Mouse (Mus musculus) hindbrain, embryonic 11.5 days (tissue): Measurements from ENCODE around the gene Olfr877. TPM values are rescaled to one million over a fixed set of nuclear protein-coding genes. Genes with fewer than 3 reads are reported as not detected.

Experiments used
- ATAC-seq: fragments of 200-750 bp; cut with Nextera tagmentation; 2 replicates; pipeline ENCODE4 v1.8.0; 2017; ENCODE audit warnings: mild to moderate bottlenecking, moderate TSS enrichment, moderate library complexity; ENCODE audit not compliant: low FRiP score
- DNase-seq: peaks from one replicate; pipeline ENCODE4 v3.0.0-alpha.2; 2015; ENCODE audit warnings: low spot score
- H3K27ac ChIP-seq: fragments of 300-500 bp; sonication (generic); 2 replicates; pipeline ENCODE4 v1.5.1; 2014; ENCODE audit warnings: mild to moderate bottlenecking, low read depth, low read length
- H3K27me3 ChIP-seq: fragments of 300-500 bp; sonication (generic); 2 replicates; pipeline ENCODE4 v1.6.1; 2014; ENCODE audit warnings: mild to moderate bottlenecking, low read length, moderate library complexity, mixed read lengths; ENCODE audit not compliant: control insufficient read depth, insufficient read depth
- H3K36me3 ChIP-seq: fragments of 300-500 bp; sonication (generic); 2 replicates; pipeline ENCODE4 v1.6.1; 2014; ENCODE audit warnings: mild to moderate bottlenecking, low read length, moderate library complexity, mixed read lengths; ENCODE audit not compliant: control insufficient read depth, insufficient read depth
- H3K4me1 ChIP-seq: fragments of 300-500 bp; sonication (generic); replicated peaks from 2 replicates; pipeline ENCODE4 v1.6.1; 2014; ENCODE audit warnings: low read length, mixed read lengths; ENCODE audit not compliant: control insufficient read depth, insufficient read depth
- H3K4me2 ChIP-seq: fragments of 300-500 bp; sonication (generic); replicated peaks from 2 replicates; pipeline ENCODE4 v1.6.1; 2014; ENCODE audit warnings: mild to moderate bottlenecking, low read depth, low read length
- H3K4me3 ChIP-seq: fragments of 300-500 bp; sonication (generic); 2 replicates; pipeline ENCODE4 v1.5.1; 2014; ENCODE audit warnings: low read depth, low read length
- H3K9ac ChIP-seq: fragments of 300-500 bp; sonication (generic); 2 replicates; pipeline ENCODE4 v1.6.1; 2014; ENCODE audit warnings: low read depth, low read length
- H3K9me3 ChIP-seq: fragments of 300-500 bp; sonication (generic); 2 replicates; pipeline ENCODE4 v1.6.1; 2016; ENCODE audit warnings: low read length; ENCODE audit not compliant: control insufficient read depth
- WGBS: fragments of 180-500 bp; shearing (Covaris S2); extraction: QIAGEN DNeasy Blood & Tissue Kit; methylation state at CpG from one replicate; pipeline ENCODE4 v1.1.7; 2014; 5-methylcytosine and 5-hydroxymethylcytosine counted together
- polyA plus RNA-seq: library from polyadenylated mRNA; unstranded; fragments of >200 nt; fragmentation: Nextera tagmentation; extraction: Ambion mirVana; gene quantifications from 2 replicates; pipeline ENCODE4 v1.2.1, GENCODE M21; 2014

The Olfr877 gene
- 0.11 TPM in 1 of 2 replicates, not detected in the other for polyA plus RNA-seq

DNA sequence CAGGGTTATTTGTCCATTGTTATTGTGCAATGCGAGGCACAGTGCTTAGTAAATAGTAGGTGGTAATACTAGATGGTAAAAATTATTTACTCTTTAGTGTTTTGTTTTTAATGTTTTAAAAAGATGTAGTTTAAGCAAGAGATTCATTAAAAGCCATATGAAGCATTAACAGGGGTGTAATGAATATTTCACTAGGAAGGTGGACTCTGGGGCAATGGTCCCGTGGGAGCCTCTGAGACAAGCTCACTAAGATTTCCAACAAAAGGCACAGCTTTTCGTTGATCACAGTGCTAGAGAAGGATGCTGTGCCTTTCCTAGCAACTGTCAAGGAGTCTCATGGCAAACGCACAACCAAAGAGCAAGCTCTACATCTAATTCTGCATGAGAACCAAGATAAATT lies at the start of gene Olfr877:
Gene Olfr877 (plus strand): TSS at position 301 of the 400 bp plus-strand sequence.
- Histone ChIP-seq H3K4me3 (no peak within 1 kb of the TSS), H3K27me3 (no peaks in the 10 kb centered on the region), H3K4me1 (no peaks in the 10 kb centered on the region), H3K9ac (no peak within 1 kb of the TSS), H3K4me2 (no peak within 1 kb of the TSS), H3K9me3 (no peaks in the 10 kb centered on the region), H3K27ac (no peak within 1 kb of the TSS), H3K36me3 (no peaks in the 10 kb centered on the region)
- no peak for ATAC-seq
- 83% methylated on average over 4 of the region's 4 CpGs for WGBS
- DNase-seq = no peak

DNA sequence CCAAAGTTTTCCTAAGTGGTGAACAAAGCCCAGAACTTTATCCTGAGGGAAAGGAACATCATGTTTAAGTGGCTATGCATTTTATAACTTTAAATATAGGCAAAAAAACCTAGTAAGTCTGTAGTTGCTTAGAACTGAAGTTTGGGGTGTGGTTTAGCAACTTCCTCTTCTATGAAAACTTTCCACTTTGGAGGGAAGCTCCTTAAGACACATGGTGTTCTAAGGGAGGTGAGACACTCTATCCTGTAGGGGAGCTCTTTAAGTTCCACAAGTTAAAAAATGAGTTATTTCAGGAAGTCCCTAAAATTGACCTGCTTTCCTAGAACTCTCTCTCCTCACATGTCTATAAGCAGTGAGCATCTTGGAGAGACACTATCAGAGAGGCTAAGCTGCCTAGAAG lies 46.8 kb upstream of the Olfr877 start:
- Histone ChIP-seq H3K4me2 (no peak overlapping the region), H3K4me1 (no peaks in the 10 kb centered on the region), H3K36me3 (no peaks in the 10 kb centered on the region), H3K27ac (no peak overlapping the region), H3K9ac (no peak overlapping the region), H3K4me3 (no peak overlapping the region), H3K9me3 (no peaks in the 10 kb centered on the region), H3K27me3 (no peaks in the 10 kb centered on the region)
- DNase-seq = no peak
- no peak for ATAC-seq

DNA sequence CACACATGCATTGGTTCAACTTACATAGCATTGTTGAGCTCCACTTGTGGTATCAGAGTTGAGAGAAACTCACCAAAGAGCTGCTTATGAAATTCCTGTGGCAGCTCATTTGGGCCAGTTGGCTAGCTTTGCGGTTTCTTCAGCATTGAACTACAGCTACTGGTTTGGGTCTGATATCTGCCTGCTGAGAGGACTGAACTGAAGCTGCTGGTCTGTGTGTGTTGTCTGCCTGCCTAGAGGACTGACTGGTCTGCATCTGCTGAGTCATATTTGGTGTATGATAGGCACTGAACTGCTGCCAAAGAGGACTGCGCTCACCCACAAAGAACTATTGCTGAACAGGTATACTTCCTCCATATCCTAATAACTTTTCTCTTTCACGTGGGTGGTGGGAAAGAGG lies 45.6 kb upstream of the Olfr877 start:
- Histone ChIP-seq H3K36me3 (no peaks in the 10 kb centered on the region), H3K9me3 (no peaks in the 10 kb centered on the region), H3K4me2 (no peak overlapping the region), H3K4me1 (no peaks in the 10 kb centered on the region), H3K27ac (no peak overlapping the region), H3K9ac (no peak overlapping the region), H3K27me3 (no peaks in the 10 kb centered on the region), H3K4me3 (no peak overlapping the region)
- ATAC-seq (no peak), DNase-seq (no peak)
- WGBS = 89% methylated on average over 3 of the region's 3 CpGs

DNA sequence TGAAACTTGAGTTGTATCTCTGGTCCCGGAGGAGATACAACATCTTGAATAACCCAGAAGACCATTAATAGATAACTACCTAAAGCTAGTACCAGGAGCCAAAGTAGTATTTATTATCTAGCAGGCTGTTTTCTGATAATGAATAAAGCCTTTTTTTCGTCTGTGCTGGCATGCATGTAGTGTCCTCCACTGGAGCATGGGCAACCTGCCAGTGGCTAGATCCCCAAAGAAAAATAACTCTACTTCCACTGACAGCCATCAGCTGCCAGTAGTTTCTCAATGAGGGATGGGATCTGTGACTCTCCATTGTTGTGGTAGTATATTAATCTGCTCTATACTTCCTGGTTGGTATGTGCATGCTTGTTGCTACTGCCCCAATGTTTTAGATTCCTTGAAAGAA lies 45.1 kb upstream of the Olfr877 start:
- WGBS = 95% methylated on average over 2 of the region's 2 CpGs
- Histone ChIP-seq H3K36me3 (no peaks in the 10 kb centered on the region), H3K4me3 (no peak overlapping the region), H3K27me3 (no peaks in the 10 kb centered on the region), H3K4me2 (no peak overlapping the region), H3K9ac (no peak overlapping the region), H3K27ac (no peak overlapping the region), H3K9me3 (no peaks in the 10 kb centered on the region), H3K4me1 (no peaks in the 10 kb centered on the region)
- DNase-seq = no peak
- no peak for ATAC-seq

DNA sequence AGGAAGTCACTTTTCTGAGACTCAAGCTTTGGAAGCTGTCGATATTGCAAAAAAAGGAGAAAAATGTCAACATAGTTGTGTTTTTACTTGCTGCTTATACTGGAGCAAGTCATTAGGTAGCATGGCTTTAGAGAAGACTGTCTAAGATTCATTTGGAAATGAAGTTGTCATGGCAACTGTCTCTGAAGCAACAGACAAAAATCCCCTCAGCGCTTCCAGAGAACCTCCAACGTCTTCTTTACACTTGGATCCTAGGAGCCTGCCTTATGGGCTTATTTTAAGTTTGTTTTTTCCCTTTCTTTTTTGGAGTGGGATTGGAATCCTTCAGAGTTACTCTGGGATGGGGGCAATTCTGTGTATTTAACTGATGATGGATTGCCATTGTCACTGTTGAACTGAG lies 39.4 kb upstream of the Olfr877 start:
- Histone ChIP-seq H3K4me2 (no peak overlapping the region), H3K9me3 (no peaks in the 10 kb centered on the region), H3K27ac (no peak overlapping the region), H3K4me3 (no peak overlapping the region), H3K4me1 (no peaks in the 10 kb centered on the region), H3K36me3 (no peaks in the 10 kb centered on the region), H3K9ac (no peak overlapping the region), H3K27me3 (no peaks in the 10 kb centered on the region)
- 64% methylated on average over 3 of the region's 3 CpGs for WGBS
- ATAC-seq = no peak
- DNase-seq = no peak

DNA sequence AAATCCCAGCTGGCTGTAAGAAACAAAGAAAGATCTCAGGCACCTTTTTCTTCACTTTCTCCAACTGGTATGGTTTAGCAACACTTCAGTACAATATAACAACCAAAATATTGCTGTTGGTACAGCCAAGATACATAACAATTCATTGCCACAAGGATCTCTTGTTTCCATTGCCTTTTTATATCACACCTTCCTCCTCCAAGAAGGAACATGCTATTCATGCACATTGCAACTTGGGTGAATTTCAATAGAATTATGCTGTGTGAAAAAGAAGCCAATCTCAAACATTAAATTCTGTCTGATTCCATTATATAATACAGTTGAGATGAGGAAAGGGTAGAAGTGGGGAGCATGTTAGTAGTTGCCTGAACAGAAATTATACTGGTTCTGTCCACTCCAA lies 24.2 kb upstream of the Olfr877 start:
- Histone ChIP-seq H3K4me2 (no peak overlapping the region), H3K4me3 (no peak overlapping the region), H3K36me3 (no peaks in the 10 kb centered on the region), H3K4me1 (no peaks in the 10 kb centered on the region), H3K27me3 (no peaks in the 10 kb centered on the region), H3K27ac (no peak overlapping the region), H3K9ac (no peak overlapping the region), H3K9me3 (no peaks in the 10 kb centered on the region)
- DNase-seq (no peak), ATAC-seq (no peak)

DNA sequence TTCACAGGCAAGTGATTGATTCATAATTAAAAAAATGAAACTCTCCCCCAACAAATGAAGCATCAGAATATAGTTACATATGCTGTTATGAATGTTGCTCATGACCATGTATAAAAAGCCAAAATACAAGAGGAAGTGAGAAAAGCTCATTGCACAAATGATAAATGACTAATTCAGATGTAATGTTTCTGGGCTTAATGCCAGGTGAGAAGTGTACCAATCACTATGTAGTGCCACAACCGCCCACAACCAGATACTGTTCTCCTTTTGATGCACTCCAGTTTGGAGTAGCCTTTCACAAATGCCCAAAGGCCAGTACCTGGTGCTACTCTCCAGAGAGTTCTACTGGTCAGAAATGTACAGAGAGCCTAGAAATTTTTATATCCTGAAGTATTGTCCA lies 20.7 kb upstream of the Olfr877 start:
- H3K4me2 ChIP-seq = no peak overlapping the region
- no peaks in the 10 kb centered on the region for H3K36me3 ChIP-seq
- WGBS = 94% methylated on average over 1 of the region's 1 CpGs
- no peak overlapping the region for H3K9ac ChIP-seq
- H3K27me3 ChIP-seq = no peaks in the 10 kb centered on the region
- no peak overlapping the region for H3K4me3 ChIP-seq
- no peaks in the 10 kb centered on the region for H3K9me3 ChIP-seq
- H3K4me1 ChIP-seq = no peaks in the 10 kb centered on the region
- DNase-seq (no peak), ATAC-seq (no peak)
- no peak overlapping the region for H3K27ac ChIP-seq

DNA sequence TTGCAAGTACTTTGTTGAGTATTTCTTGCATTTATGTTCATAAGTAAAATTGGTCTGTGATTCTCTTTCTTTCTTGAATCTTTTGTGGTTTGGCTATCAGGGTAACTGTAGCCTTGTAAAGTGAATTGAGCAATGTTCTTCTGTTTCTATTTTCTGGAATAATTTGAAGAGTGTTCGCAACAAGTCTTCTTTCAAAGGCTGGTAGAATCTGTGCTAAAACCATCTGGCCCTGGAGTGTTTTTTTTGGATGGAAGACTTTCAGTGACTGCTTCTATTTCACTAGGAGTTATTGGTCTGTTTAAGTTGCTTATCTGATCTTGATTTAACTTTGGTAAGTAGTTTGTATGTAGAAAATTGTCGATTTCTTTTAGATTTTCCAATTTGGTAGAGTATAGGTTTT lies 4.8 kb upstream of the Olfr877 start:
- WGBS = 90% methylated on average over 2 of the region's 2 CpGs
- no peak overlapping the region for H3K4me2 ChIP-seq
- no peaks in the 10 kb centered on the region for H3K4me1 ChIP-seq
- H3K27ac ChIP-seq = no peak overlapping the region
- no peaks in the 10 kb centered on the region for H3K9me3 ChIP-seq
- DNase-seq (no peak), ATAC-seq (no peak)
- no peaks in the 10 kb centered on the region for H3K36me3 ChIP-seq
- no peaks in the 10 kb centered on the region for H3K27me3 ChIP-seq
- no peak overlapping the region for H3K9ac ChIP-seq
- H3K4me3 ChIP-seq = no peak overlapping the region

DNA sequence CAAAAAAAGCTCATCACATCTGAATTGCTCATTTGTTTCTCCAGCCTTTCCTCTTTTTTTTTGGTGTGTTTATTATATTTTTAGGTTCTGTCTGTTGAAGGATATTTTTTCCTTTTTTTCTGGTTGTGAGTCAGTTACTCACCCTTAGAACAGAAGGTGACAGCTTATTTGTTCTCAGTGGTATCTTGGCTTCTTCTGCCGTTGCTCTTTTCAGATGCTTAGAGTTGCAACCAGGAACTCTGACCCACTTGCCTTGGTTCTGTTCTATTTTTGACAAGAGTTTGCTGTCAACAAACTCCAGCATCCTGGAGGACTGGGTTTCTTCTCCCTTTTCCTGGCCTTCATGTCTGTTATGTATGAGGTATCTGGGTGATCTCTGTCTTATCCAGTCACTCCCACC lies 9.3 kb downstream of the Olfr877 start:
- no peaks in the 10 kb centered on the region for H3K9me3 ChIP-seq
- H3K27ac ChIP-seq = no peak overlapping the region
- H3K27me3 ChIP-seq = no peaks in the 10 kb centered on the region
- DNase-seq (no peak), ATAC-seq (no peak)
- no peaks in the 10 kb centered on the region for H3K4me1 ChIP-seq
- H3K36me3 ChIP-seq = no peaks in the 10 kb centered on the region
- no peak overlapping the region for H3K4me2 ChIP-seq
- WGBS = 77% methylated on average over 1 of the region's 1 CpGs
- no peak overlapping the region for H3K9ac ChIP-seq
- no peak overlapping the region for H3K4me3 ChIP-seq
